8 mouse cellular contexts compared by ENCODE assay signal in the genomic region with DNA sequence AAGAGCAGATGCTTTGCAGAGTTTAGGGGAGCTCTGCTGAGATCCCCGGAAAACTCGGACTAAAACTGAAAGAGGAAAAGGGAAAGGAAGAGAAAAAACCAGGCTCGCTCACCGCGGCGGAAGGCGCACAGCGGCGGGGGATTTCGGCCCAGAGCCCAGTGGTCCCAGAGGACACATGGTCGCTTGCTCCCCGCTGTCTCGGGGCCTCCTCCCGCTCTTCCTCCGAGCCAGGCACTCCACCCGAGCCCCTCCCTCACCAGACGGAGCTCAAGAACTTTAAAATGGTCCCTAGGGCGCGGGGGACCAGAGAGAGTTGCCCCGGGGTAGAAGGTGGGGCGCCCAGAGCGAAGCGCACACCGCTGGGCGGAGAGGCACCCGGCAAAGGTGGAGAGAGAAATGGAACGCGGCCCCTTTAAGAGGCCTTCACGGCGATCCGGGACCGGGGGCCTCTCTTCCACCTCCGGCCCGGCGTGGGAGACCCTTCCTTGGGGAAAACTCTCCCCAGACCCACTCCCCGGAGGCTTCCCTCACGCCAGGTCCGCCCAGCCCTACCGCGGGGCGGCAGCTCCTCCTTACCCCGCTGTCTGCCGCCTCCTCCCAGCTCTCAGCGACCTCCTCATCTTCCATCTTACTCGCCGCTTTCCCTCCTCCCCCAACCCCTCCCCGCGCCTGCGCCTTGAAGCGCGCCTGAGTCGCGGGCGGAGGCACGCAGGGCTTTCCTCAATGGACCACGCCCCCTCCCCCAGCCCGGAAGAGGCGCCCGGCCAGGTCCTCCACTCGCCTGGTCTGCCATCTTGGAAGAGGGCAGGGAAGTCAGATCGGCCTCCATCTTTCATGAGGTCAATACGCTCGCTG. TPM values are rescaled to one million over a fixed set of nuclear protein-coding genes. Genes with fewer than 3 reads are reported as not detected.
DNase-seq lines count a peak whose midpoint lies in the region; ATAC-seq and TF ChIP-seq lines count a peak whose summit lies in the region.

A gene (minus strand): TSS at position 660 of the 855 bp plus-strand sequence.

- peak; percentile 98 for ATAC-seq in hindbrain, postnatal 0 days
- peak; percentile 94 for ATAC-seq in megakaryocyte, adult 5-6 weeks (ENCODE audit: poor library complexity, severe bottlenecking)

- intact Hi-C loops in gastrocnemius, adult 2 months (cut with DNase I): loop anchor here (5.0 kb wide), 1 partner anchor 62 kb away; a partner anchor contains a TSS
- intact Hi-C loops in left cerebral cortex, adult 2 months (cut with DNase I): no loop called here

- H3K4me3 ChIP-seq in gastrocnemius, adult 2 months: peak within 1 kb of the TSS; percentile 84
- peak within 1 kb of the TSS; percentile 93 for H3K4me3 ChIP-seq in hindbrain, postnatal 0 days (ENCODE audit: low read length)
- peak within 1 kb of the TSS; percentile 95 for H3K4me3 ChIP-seq in left cerebral cortex, adult 2 months

- H3K4me1 ChIP-seq in hindbrain, postnatal 0 days (ENCODE audit: insufficient read depth, low read length): 0 out of 2 replicates have a peak, but pooled peaks cover 15% of the 10 kb centered on the region

- DNase-seq in WW6 (ENCODE audit: low read depth, low spot score): peak; percentile 97
- DNase-seq in cerebellum, postnatal 4 days (ENCODE audit: low spot score in 2 of 2): peak; percentile 93 to 98
- peak; percentile 99 for DNase-seq in gastrocnemius, adult 2 months
- peak; percentile 100 for DNase-seq in hindbrain, postnatal 0 days (ENCODE audit: low spot score)
- peak; percentile 99 for DNase-seq in left cerebral cortex, adult 2 months (ENCODE audit: extremely low spot score in 1 of 2, low spot score in 2 of 2)
- peak; percentile 99 for DNase-seq in right cerebral cortex, adult 2 months (ENCODE audit: low spot score in 2 of 2)
- DNase-seq in urinary bladder, postnatal 14 days (ENCODE audit: low spot score): peak; percentile 99

- H3K27ac ChIP-seq in gastrocnemius, adult 2 months: peak within 1 kb of the TSS; percentile 99
- peak within 1 kb of the TSS; percentile 91 for H3K27ac ChIP-seq in hindbrain, postnatal 0 days
- peak within 1 kb of the TSS; percentile 96 for H3K27ac ChIP-seq in left cerebral cortex, adult 2 months

- H3K4me2 ChIP-seq in hindbrain, postnatal 0 days (ENCODE audit: low read depth, low read length): peak within 1 kb of the TSS; percentile 86

- peak within 1 kb of the TSS; percentile 77 for H3K9ac ChIP-seq in hindbrain, postnatal 0 days (replicated peaks; ENCODE audit: low read length)

- no peak for TF ChIP-seq CTCF in gastrocnemius, adult 2 months (IDR thresholded peaks at IDR 0.05)
- TF ChIP-seq CTCF in hindbrain, postnatal 0 days (IDR thresholded peaks at IDR 0.05; ENCODE audit: low read depth): no peak
- TF ChIP-seq CTCF in left cerebral cortex, adult 2 months (IDR thresholded peaks at IDR 0.05): no peak

- no peaks in the 10 kb centered on the region for H3K9me3 ChIP-seq in hindbrain, postnatal 0 days (ENCODE audit: low read length)

- H3K36me3 ChIP-seq in hindbrain, postnatal 0 days (ENCODE audit: insufficient read depth, low read length): no peaks in the 10 kb centered on the region

- H3K27me3 ChIP-seq in hindbrain, postnatal 0 days (ENCODE audit: insufficient read depth, low read length): no peaks in the 10 kb centered on the region

- under 1% methylated on average over 58 of the region's 63 CpGs for WGBS in hindbrain, postnatal 0 days

RNA-seq across cellular contexts. Expression of the gene that starts here (rescaled TPM):
- 100 to 1,000 TPM; 146 to 163 TPM for total RNA-seq in gastrocnemius, adult 2 months (2021)
- total RNA-seq in hindbrain, postnatal 0 days (2014; rRNA removed): 58.7 and 68.8 TPM in 2 replicates
- polyA plus RNA-seq in hindbrain, postnatal 0 days (2015; fragmentation: Nextera tagmentation; extraction: Ambion mirVana): 16.5 and 17.0 TPM in 2 replicates
- total RNA-seq in left cerebral cortex, adult 2 months (2021): 10 to 100 TPM; 44.4 to 59.1 TPM
- 45.4 and 46.8 TPM in 2 replicates for total RNA-seq in megakaryocyte, adult 5-6 weeks (2015)
- 41.0 and 46.9 TPM in 2 replicates for total RNA-seq in megakaryocyte, adult 5-6 weeks (2017)

Comparison
In these comparisons a context has a peak if more than half of its experiments do, and no peak if none do; other contexts are left out.
1. Peak in every context shown above with its lines: DNase-seq, ATAC-seq, H3K4me3 ChIP-seq and H3K27ac ChIP-seq.